Mouse (Mus musculus) erythroblast, embryonic 14.5 days (primary cell): Measurements from ENCODE around the gene Tmem131l. TPM values are rescaled to one million over a fixed set of nuclear protein-coding genes. Genes with fewer than 3 reads are reported as not detected.

Experiments used
- H3K27me3 ChIP-seq: 2 replicates; pipeline ENCODE4 v1.6.1; 2012; ENCODE audit warnings: inconsistent platforms; ENCODE audit not compliant: control insufficient read depth
- H3K36me3 ChIP-seq: 2 replicates; pipeline ENCODE4 v1.6.1; 2012; ENCODE audit warnings: mild to moderate bottlenecking, inconsistent platforms; ENCODE audit not compliant: control insufficient read depth
- H3K4me1 ChIP-seq: 2 replicates; pipeline ENCODE4 v1.6.1; 2012; ENCODE audit warnings: inconsistent platforms; ENCODE audit not compliant: control insufficient read depth
- H3K4me3 ChIP-seq: replicated peaks from 2 replicates; pipeline ENCODE3; 2012; ENCODE audit warnings: moderate library complexity, mild to moderate bottlenecking, inconsistent platforms
- H3K9me3 ChIP-seq: 2 replicates; pipeline ENCODE4 v1.6.1; 2012; ENCODE audit warnings: low read length, inconsistent platforms, mixed read lengths; ENCODE audit not compliant: control insufficient read depth
- GATA1 ChIP-seq: IDR thresholded peaks from 2 replicates; pipeline ENCODE4 v1.6.1; 2012; ENCODE audit warnings: low read length, inconsistent platforms, mixed read lengths
- TAL1 ChIP-seq: IDR thresholded peaks from 3 replicates; pipeline ENCODE4 v1.6.1; 2012; ENCODE audit warnings: low read length, inconsistent platforms, mixed read lengths
- polyA plus RNA-seq: library from polyadenylated mRNA; stranded (reverse); fragments of >175 nt; gene quantifications from 2 replicates; pipeline ENCODE4 v1.2.3, GENCODE M21; 2012

Tmem131l gene
- polyA plus RNA-seq, 1 experiment = 9.3 TPM

DNA sequence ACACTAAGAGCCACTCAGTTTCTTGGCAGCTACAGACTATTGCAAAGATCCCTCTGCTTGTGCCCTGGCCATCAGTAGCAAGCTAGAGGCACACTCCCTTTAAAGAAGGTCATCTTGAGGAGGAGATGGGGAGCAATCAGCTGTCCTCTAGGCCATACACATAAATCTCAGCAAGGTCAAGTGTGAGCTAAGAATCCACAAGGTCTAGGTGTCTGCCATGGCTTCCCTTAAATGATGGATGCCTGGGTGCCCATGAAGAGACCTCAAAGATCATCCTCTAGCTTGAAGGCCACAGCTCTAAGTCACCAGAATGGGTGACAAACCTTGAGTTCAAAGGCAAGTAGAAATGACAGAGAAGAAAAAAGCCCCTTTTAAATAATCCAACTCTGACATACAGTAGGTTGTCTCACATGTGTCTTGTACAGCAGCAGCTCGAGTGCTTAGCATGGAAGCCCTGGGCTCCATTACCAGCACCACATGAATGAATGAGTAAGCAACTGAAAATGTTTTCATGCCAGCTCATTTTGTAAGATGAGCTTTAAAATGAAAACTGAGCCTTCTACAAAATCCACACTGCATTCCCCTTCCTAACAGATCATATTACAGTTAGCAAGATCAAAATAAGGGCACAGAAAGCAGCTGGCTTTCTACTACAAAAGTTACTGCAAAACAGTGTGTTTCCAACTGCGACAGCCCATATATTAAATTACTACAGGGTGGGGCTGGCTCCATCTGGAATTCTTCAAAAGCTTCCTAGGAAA is 35.5 kb downstream of the Tmem131l start:
- TF ChIP-seq GATA1 (no peak), TAL1 (no peak)
- peaks cover 46% of the 10 kb centered on the region for H3K36me3 ChIP-seq
- H3K4me1 ChIP-seq = peaks cover 63% of the 10 kb centered on the region
- no peaks in the 10 kb centered on the region for H3K9me3 ChIP-seq
- no peak overlapping the region for H3K4me3 ChIP-seq
- H3K27me3 ChIP-seq = no peaks in the 10 kb centered on the region

DNA sequence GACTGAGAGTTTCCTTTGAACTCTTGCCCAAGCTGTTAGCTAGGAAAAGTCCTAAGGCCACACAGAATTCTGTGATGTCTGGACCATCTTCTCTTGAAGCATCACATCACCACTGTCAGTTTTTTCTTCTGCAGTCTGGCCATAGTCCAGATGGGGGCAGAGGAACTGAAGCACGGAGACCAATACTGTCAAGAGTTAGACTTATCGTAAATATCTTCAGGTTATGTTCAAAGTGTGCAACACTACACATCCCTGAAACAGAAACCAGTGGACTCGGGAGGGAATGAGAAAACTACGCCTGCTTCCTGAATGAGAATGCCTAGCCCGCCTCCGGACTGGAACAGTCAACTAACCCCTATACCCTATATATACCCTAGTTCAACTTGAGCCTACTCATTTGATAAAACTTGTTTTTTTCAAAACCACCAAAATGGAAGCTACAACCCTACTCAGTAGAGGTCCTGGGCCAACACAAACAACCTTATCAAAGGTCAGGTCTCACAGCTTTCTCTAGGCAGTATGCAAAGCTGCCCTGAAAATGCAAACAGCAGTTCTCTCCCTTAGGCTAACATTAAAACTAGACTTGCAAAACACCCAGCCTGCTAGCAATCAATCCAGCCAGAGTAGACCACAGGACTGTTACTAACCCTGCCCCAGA is 37.4 kb downstream of the Tmem131l start:
- peaks cover 36% of the 10 kb centered on the region for H3K36me3 ChIP-seq
- no peaks in the 10 kb centered on the region for H3K27me3 ChIP-seq
- TF ChIP-seq GATA1 (no peak), TAL1 (no peak)
- peaks cover 45% of the 10 kb centered on the region for H3K4me1 ChIP-seq
- no peak overlapping the region for H3K4me3 ChIP-seq
- H3K9me3 ChIP-seq = no peaks in the 10 kb centered on the region

DNA sequence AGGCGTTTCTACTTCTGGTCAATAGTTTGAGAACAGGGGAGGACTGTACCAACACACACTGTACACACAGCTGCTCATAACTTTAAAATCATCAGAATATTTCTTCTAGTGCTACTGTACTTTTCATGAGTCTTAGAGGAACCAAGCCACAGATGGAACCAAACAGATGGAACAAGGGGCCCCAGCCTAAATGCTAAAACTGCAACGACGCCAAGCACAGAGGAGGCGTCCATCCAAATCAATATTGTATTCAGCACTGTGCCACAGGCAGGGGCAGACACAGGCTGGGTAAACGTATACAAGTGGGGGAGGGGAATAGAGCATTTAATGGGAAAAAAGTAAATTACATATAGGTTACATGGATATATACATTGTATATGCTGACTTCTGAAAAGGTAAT is 42.4 kb downstream of the Tmem131l start:
- Histone ChIP-seq H3K4me3 (no peak overlapping the region), H3K4me1 (peaks cover 9% of the 10 kb centered on the region), H3K9me3 (no peaks in the 10 kb centered on the region), H3K27me3 (no peaks in the 10 kb centered on the region), H3K36me3 (peaks cover 37% of the 10 kb centered on the region)
- TF ChIP-seq GATA1 (no peak), TAL1 (no peak)

DNA sequence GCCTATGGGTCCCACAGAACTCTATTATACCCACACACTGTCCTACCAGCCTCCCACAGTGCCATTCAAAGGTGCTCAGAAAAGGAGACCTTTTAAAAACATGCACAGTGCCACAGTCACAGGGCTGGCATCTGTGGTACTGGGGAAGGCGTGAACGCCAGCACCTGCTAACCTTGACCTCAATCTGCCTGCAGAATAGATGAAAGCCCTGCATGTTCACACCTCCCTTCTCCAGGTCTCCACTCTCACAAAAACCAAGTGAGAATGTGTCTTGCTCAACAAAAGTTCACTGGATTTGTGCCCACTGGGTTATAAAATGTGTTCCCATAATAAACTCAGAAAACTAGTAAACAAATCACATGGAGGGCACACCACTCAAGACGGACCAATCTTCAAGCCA is 42.9 kb downstream of the Tmem131l start:
- Histone ChIP-seq H3K4me3 (no peak overlapping the region), H3K27me3 (no peaks in the 10 kb centered on the region), H3K4me1 (peaks cover 9% of the 10 kb centered on the region), H3K36me3 (peaks cover 32% of the 10 kb centered on the region), H3K9me3 (no peaks in the 10 kb centered on the region)
- TF ChIP-seq GATA1 (no peak), TAL1 (no peak)

DNA sequence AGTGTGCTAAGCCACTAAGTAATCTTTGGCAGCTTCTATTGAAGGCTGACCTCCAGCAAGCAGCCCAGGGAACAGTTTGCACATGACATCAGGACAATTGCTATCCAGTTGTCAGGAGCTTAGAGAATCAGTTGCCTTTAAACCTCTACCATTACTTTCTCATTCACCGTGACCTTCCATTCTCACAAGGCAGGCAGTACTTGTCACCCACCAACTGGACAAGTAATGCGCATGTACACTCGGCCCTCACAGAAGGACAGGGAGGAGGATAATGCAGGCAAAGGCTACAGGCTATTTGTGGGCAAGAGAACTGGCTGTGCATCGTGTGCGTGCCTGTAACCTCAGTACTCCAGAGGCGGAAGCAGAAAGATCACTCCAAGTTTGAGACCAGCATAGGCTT is 43.9 kb downstream of the Tmem131l start:
- H3K9me3 ChIP-seq = no peaks in the 10 kb centered on the region
- no peak for TF ChIP-seq TAL1
- peaks cover 9% of the 10 kb centered on the region for H3K4me1 ChIP-seq
- H3K27me3 ChIP-seq = no peaks in the 10 kb centered on the region
- H3K4me3 ChIP-seq = no peak overlapping the region
- H3K36me3 ChIP-seq = peaks cover 28% of the 10 kb centered on the region

DNA sequence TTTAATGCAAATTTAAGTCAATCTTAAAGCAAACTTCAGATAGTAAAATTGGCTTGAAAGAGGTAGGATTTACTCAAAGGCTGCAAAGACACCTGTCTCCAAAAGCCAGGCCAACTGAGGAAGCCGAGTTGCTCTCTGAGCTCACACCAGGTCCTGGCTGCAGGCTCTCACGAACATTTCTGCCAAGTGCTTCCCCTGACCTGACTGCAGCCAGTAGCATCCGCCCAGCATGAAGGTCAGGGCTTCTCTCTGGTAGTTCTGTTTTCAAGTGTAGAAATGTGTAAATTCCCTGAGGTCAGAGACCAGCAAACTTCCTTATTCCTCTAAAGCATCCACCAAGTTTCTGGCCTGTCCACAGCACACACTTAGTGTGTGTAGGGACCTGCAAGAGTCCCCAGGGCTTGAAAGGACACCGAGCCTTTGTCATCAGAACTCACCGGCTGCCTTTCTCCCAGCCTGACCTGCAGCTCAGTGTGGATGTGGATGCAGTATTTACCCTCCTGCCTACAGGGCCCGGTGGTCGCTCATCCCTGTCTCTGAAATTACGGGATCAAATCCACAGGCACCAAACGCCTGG is 44.6 kb downstream of the Tmem131l start:
- Histone ChIP-seq H3K4me1 (peaks cover 9% of the 10 kb centered on the region), H3K4me3 (no peak overlapping the region), H3K36me3 (peaks cover 29% of the 10 kb centered on the region), H3K9me3 (no peaks in the 10 kb centered on the region), H3K27me3 (no peaks in the 10 kb centered on the region)
- TF ChIP-seq GATA1 (no peak), TAL1 (no peak)

DNA sequence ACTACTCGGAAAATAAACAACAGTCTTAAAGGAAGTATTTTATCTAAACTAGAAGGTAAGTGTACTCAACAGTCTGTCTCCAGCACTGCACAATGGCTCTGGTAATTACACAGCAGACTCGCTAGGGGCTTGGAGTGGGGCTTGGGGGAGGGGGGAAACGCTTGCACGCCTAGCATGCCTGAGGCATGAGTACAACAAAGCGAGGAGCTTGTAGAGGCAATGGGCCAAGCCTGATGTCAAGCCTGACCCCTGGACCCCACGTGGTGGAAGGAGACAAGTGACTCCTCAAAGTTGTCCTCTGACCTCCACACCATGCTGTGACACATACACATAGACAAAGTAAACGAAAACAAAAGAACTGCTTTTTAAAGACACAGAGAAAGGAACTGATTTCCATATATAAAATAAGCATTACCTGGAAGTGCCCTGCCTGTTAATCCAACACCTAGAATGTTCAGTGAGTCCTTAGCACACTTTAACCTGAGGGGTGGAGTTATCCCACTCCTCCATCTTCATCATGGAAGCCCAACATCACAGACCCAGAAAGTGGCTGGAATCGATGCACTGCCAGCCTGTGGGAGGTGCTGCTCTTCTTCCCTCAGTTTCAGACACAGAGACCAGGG is 45.6 kb downstream of the Tmem131l start:
- no peaks in the 10 kb centered on the region for H3K9me3 ChIP-seq
- peaks cover 10% of the 10 kb centered on the region for H3K4me1 ChIP-seq
- no peak for TF ChIP-seq TAL1
- no peak for TF ChIP-seq GATA1
- H3K36me3 ChIP-seq = peaks cover 30% of the 10 kb centered on the region
- H3K27me3 ChIP-seq = no peaks in the 10 kb centered on the region
- H3K4me3 ChIP-seq = no peak overlapping the region

DNA sequence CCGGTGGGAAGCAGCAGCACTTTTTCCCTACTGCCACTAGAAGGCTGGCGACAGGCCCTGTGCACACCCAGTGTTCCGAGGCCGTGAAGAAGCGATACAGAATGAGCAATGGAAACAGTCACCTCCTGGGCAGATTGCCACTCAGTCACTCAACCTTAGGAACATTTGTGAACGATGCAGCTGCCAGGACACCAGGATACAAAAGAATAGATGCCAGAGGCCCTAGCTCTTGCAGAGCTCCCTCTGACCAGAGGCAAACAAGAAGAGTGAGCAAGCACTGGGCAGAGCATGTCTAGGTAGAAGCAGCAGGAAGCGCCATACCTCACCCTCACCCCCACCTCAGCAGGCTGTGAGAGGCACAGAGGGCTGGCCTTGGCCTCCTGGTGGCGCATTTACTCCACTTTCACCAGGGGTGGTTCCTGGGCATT is 46.9 kb downstream of the Tmem131l start:
- Histone ChIP-seq H3K36me3 (peaks cover 30% of the 10 kb centered on the region), H3K4me3 (no peak overlapping the region), H3K27me3 (no peaks in the 10 kb centered on the region), H3K4me1 (peaks cover 12% of the 10 kb centered on the region), H3K9me3 (no peaks in the 10 kb centered on the region)
- TF ChIP-seq GATA1 (no peak), TAL1 (no peak)

DNA sequence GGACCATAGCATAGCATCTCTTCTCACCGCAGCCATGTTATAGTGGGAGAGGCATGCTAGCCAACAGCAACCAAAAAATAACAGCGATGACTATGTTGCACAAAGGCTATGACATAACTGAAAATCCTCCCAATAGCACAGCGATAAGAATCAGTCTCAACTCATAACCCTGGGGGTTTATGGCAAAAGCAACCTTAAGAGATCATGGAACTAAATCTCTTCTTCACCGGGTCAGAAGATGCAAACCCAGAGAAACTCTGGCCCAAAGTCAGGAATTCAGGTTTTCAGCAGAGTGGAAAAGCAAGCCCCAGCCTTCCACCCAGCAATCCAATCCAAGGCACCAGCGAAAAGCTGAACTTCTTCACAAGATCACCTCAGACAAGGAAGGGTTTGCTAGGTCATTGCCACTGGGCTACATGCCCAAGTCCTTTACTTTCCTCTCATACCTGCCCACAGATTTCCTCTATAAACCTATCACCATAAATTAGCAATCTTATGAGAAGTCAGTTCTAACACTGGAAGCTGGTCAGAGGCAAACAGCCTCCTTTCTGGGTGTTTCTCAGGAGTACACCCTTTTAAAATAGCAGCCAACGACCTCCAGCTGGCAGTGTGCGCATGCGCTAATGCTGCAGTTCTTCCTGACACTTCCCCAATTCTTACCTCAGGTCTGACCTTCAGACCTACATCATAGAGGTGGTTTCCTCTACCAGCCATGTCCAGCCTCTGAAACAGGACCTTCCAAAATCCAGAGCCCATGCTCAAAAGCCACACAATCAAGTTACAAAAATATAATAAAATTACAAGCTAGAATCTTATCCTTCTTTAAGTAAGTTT is 48.1 kb downstream of the Tmem131l start:
- H3K4me3 ChIP-seq = no peak overlapping the region
- H3K36me3 ChIP-seq = peaks cover 30% of the 10 kb centered on the region
- TF ChIP-seq GATA1 = no peak
- no peak for TF ChIP-seq TAL1
- H3K4me1 ChIP-seq = peaks cover 10% of the 10 kb centered on the region
- H3K27me3 ChIP-seq = no peaks in the 10 kb centered on the region
- no peaks in the 10 kb centered on the region for H3K9me3 ChIP-seq
